Mouse (Mus musculus) limb, embryonic 13.5 days (tissue): ENCODE results near the gene Plekho1. TPM values are rescaled to one million over a fixed set of nuclear protein-coding genes. Genes with fewer than 3 reads are reported as not detected.
"Not testable (repeated sequence)": the region's sequence is repeated elsewhere in the genome, so short reads cannot be mapped to it uniquely, and the experiment has no call there.

ENCODE experiments used
- ATAC-seq: fragments of 200-750 bp; cut with Nextera tagmentation; 2 replicates; pipeline ENCODE4 v1.8.0; 2017; ENCODE audit warnings: low read depth, moderate number of reproducible peaks, moderate TSS enrichment; ENCODE audit not compliant: low FRiP score
- H3K27ac ChIP-seq: fragments of 300-500 bp; sonication (generic); 2 replicates; pipeline ENCODE4 v1.5.1; 2015; ENCODE audit warnings: inconsistent platforms, mild to moderate bottlenecking, moderate library complexity
- H3K27me3 ChIP-seq: fragments of 300-500 bp; sonication (generic); 2 replicates; pipeline ENCODE4 v1.6.1; 2015; ENCODE audit warnings: mild to moderate bottlenecking, inconsistent platforms
- H3K36me3 ChIP-seq: fragments of 300-500 bp; sonication (generic); 2 replicates; pipeline ENCODE4 v1.6.1; 2015; ENCODE audit warnings: inconsistent platforms, mild to moderate bottlenecking, moderate library complexity
- H3K4me1 ChIP-seq: fragments of 300-500 bp; sonication (generic); 2 replicates; pipeline ENCODE4 v1.6.1; 2015; ENCODE audit warnings: inconsistent platforms
- H3K4me2 ChIP-seq: fragments of 300-500 bp; sonication (generic); replicated peaks from 2 replicates; pipeline ENCODE4 v1.6.1; 2015; ENCODE audit warnings: inconsistent platforms, mild to moderate bottlenecking, moderate library complexity
- H3K4me3 ChIP-seq: fragments of 300-500 bp; sonication (generic); 2 replicates; pipeline ENCODE4 v1.5.1; 2015; ENCODE audit warnings: moderate library complexity, mild to moderate bottlenecking, inconsistent platforms
- H3K9ac ChIP-seq: fragments of 300-500 bp; sonication (generic); 2 replicates; pipeline ENCODE4 v1.6.1; 2015; ENCODE audit warnings: mild to moderate bottlenecking, inconsistent platforms
- H3K9me3 ChIP-seq: fragments of 300-500 bp; sonication (generic); 2 replicates; pipeline ENCODE4 v1.6.1; 2016; ENCODE audit warnings: inconsistent platforms
- WGBS: fragments of 180-500 bp; shearing (Covaris S2); methylation state at CpG from one replicate; pipeline ENCODE4 v1.1.7; 2015; 5-methylcytosine and 5-hydroxymethylcytosine counted together
- polyA plus RNA-seq: library from polyadenylated mRNA; unstranded; fragments of >200 nt; fragmentation: Nextera tagmentation; extraction: Ambion mirVana; gene quantifications from 2 replicates; pipeline ENCODE4 v1.2.1, GENCODE M21; 2015

Plekho1 gene
- 58.3 and 60.0 TPM in 2 replicates for polyA plus RNA-seq

DNA sequence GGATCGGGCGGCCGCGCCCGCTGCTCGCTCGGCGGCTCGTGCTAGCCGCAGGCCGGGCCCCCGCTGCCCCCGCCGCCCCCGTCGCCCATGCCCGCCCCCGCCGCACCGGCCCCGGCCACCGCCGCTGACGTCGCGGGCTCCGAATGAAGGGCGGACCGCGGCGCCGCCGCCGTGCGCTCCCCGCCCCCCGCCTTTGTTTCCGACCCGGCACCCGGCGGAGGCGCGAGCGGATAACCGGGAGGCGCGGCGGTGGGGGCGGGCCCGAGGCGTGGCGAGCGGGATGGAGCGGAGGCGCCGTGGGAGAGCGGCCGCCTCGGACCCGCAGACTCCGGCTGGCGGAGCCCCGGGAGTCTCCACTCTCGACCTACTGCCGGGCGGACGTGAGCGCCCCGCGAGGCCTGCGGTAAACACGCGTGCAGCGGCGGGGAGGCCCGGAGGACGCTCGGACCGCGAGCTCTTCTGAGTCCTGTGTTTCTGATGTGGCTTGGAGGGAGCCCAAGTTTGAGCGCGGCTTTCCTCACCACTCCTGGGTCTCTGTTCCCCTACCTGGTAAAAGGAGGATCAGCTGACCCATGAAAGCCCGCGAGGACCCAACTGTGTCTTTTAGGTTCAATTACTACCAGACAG lies at the start of gene Plekho1:
TSS of gene Plekho1 (minus strand) at position 200 of the 627 bp plus-strand sequence.
- ATAC-seq, result peak; percentile 49; the same call in 1 of the 2 replicates
- peaks cover 41% of the 10 kb centered on the region for H3K4me1 ChIP-seq
- WGBS, result under 1% methylated on average over 60 of the region's 84 CpGs
- peak within 1 kb of the TSS; percentile 80 for H3K4me3 ChIP-seq
- peak within 1 kb of the TSS; percentile 84 for H3K4me2 ChIP-seq
- peak within 1 kb of the TSS; percentile 99 for H3K27ac ChIP-seq
- H3K9ac ChIP-seq, result peak within 1 kb of the TSS; percentile 99
- H3K9me3 ChIP-seq, result no peaks in the 10 kb centered on the region
- H3K27me3 ChIP-seq, result no peaks in the 10 kb centered on the region
- H3K36me3 ChIP-seq, result peaks cover 26% of the 10 kb centered on the region

DNA sequence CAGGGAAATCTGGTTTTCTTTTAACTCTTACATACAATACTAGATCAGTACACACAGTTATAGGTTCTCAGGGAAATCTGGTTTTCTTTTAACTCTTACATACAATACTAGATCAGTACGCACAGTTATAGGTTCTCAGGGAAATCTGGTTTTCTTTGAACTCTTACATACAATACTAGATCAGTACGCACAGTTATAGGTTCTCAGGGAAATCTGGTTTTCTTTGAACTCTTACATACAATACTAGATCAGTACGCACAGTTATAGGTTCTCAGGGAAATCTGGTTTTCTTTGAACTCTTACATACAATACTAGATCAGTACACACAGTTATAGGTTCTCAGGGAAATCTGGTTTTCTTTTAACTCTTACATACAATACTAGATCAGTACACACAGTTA lies 48.8 kb upstream of the Plekho1 start:
- H3K27me3 ChIP-seq, H3K9me3 ChIP-seq, H3K4me1 ChIP-seq, H3K4me2 ChIP-seq, H3K4me3 ChIP-seq, H3K27ac ChIP-seq, ATAC-seq, H3K9ac ChIP-seq: not testable (repeated sequence)
- 82% methylated on average over 3 of the region's 3 CpGs for WGBS
- peaks cover 22% of the 10 kb centered on the region for H3K36me3 ChIP-seq

DNA sequence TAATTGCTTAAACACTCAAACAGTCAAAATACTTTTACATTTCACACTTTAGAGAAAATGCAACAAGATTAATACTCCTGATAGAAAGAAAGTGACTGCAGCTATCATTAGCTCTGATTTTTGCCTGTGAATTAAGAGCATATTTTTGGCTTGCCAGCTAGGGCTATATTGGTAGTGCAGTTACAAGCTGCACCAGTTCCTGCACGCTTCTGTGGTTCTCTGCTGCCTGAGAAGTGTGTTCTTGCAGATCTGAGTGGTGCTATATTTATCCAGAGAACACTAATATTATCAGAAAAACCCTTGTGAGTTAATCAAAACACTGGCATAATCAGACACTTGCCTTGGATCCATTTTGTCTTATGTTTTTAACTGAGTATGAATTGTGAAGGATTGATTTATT lies 47.3 kb upstream of the Plekho1 start:
- H3K4me2 ChIP-seq, result no peak overlapping the region
- H3K4me1 ChIP-seq, result no peaks in the 10 kb centered on the region
- ATAC-seq, result no peak
- no peak overlapping the region for H3K4me3 ChIP-seq
- H3K27ac ChIP-seq, result no peak overlapping the region
- peaks cover 22% of the 10 kb centered on the region for H3K36me3 ChIP-seq
- H3K9me3 ChIP-seq, result no peaks in the 10 kb centered on the region
- 85% methylated on average over 1 of the region's 1 CpGs for WGBS
- H3K9ac ChIP-seq, result no peak overlapping the region
- no peaks in the 10 kb centered on the region for H3K27me3 ChIP-seq

DNA sequence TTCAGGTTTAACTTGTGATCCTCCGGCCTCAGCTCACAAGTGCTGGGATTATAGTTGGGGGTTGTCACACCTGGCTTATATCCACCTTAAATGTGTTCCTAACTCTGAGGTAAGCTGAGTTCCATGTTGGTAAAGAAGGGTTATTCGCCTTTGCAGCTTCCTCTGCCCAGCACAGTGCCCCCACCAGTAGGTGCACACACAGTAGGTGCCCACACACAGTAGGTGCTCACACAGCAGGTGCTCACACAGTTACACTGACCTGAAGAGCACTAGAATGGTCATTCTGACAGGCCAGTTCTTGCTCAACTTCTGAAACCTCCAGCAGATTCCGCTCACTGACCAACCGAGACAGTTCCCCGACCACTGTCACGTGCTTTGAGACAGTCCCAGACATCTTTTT lies 45.3 kb upstream of the Plekho1 start:
- H3K27ac ChIP-seq, result no peak overlapping the region
- no peaks in the 10 kb centered on the region for H3K9me3 ChIP-seq
- no peak overlapping the region for H3K4me3 ChIP-seq
- no peaks in the 10 kb centered on the region for H3K4me1 ChIP-seq
- no peak for ATAC-seq
- no peak overlapping the region for H3K9ac ChIP-seq
- no peak overlapping the region for H3K4me2 ChIP-seq
- H3K36me3 ChIP-seq, result peaks cover 16% of the 10 kb centered on the region
- WGBS, result 93% methylated on average over 6 of the region's 6 CpGs
- H3K27me3 ChIP-seq, result no peaks in the 10 kb centered on the region

DNA sequence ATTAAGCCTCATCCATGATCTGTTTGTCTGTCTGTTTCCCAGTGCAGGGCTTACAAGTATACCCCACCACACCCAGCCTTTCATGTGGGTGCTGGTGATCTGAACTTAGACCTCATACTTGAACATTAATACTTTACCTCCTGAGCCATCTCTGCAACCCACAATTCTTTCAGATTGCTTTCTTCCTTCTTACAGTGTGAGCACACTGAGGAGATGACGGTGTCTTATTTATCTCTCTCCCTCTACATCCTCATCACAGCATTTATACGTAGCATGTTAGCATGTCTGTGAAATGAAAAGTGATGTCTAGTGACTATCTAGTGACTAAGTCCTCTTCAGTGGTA lies 44.8 kb upstream of the Plekho1 start:
- Histone ChIP-seq H3K4me1 (no peaks in the 10 kb centered on the region), H3K9me3 (no peaks in the 10 kb centered on the region), H3K27ac (no peak overlapping the region), H3K4me3 (no peak overlapping the region), H3K9ac (no peak overlapping the region), H3K27me3 (no peaks in the 10 kb centered on the region), H3K4me2 (no peak overlapping the region), H3K36me3 (peaks cover 14% of the 10 kb centered on the region)
- ATAC-seq, result no peak
- WGBS, result 93% methylated on average over 2 of the region's 2 CpGs

DNA sequence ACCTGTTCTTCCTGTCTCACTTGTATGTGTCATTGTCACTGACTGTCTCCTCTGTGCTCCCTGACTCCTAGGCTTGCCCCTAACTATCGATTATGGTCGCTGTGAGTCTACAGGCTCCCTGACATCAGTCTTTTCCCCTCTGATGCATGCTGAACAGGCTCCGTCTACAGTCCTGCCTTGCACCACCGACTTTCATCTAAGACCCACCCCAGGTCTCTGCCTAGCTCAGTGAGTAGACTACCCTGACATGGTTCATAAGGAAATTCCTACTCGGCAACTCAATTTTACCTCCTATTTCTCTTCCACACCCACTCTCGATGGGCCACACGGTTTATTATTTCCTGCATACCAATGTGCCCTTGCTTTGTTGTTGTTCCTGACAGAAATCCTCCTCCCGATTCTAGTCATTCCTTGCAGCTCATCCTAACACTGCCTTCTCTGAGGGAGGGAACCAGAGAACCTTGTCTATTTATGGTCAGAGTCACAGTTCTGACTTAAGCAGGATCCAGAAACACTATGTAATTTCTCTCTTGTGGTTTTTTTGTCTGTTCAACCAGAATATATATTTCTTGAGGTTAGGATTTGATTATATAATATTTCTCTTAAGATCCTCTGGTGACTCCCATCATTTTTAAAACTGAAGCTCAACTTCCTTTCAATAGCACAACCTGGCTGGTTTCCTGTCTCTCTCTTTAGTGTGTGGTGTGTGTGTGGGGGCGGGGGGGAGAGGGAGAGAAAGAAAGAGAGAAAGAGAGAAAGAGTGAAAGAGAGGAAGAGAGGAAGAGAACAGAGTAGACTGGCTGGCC lies 44.3 kb upstream of the Plekho1 start:
- no peaks in the 10 kb centered on the region for H3K4me1 ChIP-seq
- WGBS, result 75% methylated on average over 9 of the region's 9 CpGs
- H3K4me2 ChIP-seq, result no peak overlapping the region
- H3K36me3 ChIP-seq, result peaks cover 12% of the 10 kb centered on the region
- H3K9me3 ChIP-seq, result no peaks in the 10 kb centered on the region
- H3K27ac ChIP-seq, result no peak overlapping the region
- H3K27me3 ChIP-seq, result no peaks in the 10 kb centered on the region
- no peak overlapping the region for H3K9ac ChIP-seq
- ATAC-seq, result no peak
- no peak overlapping the region for H3K4me3 ChIP-seq

DNA sequence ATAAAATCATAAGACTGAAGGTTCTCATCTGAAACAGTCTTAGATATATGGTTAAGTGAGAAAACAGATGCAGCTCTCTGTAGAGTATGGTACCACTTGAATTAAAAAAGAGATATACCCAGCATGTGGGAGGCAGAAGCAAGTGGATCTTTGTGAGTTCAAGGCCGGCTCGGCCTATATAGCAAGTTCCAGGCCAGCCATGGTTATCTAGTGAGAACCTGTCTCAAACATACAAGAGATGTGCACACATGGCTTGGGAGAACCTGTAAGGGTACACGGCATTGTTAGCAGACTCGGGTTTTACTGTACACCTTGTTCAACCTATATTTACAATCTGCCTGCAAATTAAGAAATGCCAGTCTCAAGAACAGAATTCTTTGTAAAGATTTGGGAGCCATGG lies 43.0 kb upstream of the Plekho1 start:
- Histone ChIP-seq H3K36me3 (peaks cover 12% of the 10 kb centered on the region), H3K27ac (no peak overlapping the region), H3K4me1 (no peaks in the 10 kb centered on the region), H3K9me3 (no peaks in the 10 kb centered on the region), H3K4me3 (no peak overlapping the region), H3K27me3 (no peaks in the 10 kb centered on the region), H3K4me2 (no peak overlapping the region), H3K9ac (no peak overlapping the region)
- WGBS, result 92% methylated on average over 4 of the region's 4 CpGs
- no peak for ATAC-seq

DNA sequence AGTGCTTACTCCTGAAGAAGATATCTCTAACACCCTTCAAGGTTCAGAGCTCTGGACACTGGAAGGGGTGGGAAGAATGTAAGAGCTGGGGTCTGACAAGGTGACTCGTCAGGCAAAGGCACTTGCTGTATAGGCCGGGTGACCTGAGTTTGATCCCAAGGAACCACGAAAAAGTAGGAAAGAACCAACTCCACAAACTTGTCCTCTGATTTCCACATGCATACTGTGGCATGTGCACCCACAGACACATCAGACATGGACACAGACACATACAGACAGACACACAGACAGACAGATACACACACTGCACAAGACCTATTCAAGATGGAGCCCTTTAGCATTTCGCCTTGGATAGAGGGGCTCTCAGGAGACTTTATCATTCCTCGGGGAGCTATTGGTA lies 42.4 kb upstream of the Plekho1 start:
- H3K9me3 ChIP-seq, result no peaks in the 10 kb centered on the region
- H3K27ac ChIP-seq, result no peak overlapping the region
- 83% methylated on average over 5 of the region's 5 CpGs for WGBS
- no peaks in the 10 kb centered on the region for H3K4me1 ChIP-seq
- no peak overlapping the region for H3K4me2 ChIP-seq
- H3K4me3 ChIP-seq, result no peak overlapping the region
- ATAC-seq, result no peak
- H3K9ac ChIP-seq, result no peak overlapping the region
- no peaks in the 10 kb centered on the region for H3K27me3 ChIP-seq
- peaks cover 15% of the 10 kb centered on the region for H3K36me3 ChIP-seq

DNA sequence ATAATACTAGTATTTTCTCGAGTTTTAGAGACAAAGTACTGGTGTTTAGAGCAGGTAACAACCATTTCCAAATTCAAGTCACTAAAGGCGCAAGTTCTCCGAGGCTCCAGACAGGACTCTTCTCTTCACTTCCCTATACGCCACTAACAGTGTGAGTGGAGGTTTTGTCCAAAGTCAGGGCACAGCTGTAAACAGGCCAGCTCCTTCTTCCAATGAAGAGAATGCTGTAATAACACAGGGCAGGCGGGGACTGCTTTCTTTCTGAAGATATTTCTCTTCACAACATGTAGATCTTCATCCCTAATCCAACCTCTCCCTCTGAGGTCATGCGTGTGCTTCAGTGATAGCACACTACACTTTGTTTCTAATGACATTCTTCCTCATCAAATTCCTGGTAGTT lies 41.0 kb upstream of the Plekho1 start:
- Histone ChIP-seq H3K9ac (no peak overlapping the region), H3K4me3 (no peak overlapping the region), H3K9me3 (no peaks in the 10 kb centered on the region), H3K4me1 (no peaks in the 10 kb centered on the region), H3K4me2 (no peak overlapping the region), H3K27me3 (no peaks in the 10 kb centered on the region), H3K27ac (no peak overlapping the region), H3K36me3 (peaks cover 19% of the 10 kb centered on the region)
- no peak for ATAC-seq
- WGBS, result 86% methylated on average over 6 of the region's 6 CpGs

DNA sequence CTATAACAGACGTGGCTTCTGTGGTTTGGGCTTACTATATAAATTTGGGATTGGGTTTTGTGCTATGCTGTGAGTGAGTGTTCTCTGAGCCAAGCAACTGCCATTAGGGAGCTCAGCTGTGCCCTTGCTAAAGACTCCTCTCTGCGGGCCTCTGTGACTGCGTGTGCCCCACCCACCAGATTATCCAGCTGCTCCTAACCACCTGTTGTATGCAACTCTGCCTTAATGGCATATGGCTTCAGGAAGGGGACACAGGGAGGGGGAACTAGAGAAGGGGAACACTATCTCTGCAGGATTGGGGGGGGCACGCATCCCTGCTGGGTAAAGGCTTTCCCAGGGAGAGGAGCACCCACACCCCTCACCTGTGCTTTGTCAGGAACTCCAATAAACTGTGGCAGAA lies 37.2 kb upstream of the Plekho1 start:
- 72% methylated on average over 4 of the region's 4 CpGs for WGBS
- H3K4me3 ChIP-seq, result no peak overlapping the region
- peak; percentile 59; the same call in 1 of the 2 replicates for ATAC-seq
- no peak overlapping the region for H3K4me2 ChIP-seq
- H3K9ac ChIP-seq, result no peak overlapping the region
- peaks cover 21% of the 10 kb centered on the region for H3K36me3 ChIP-seq
- H3K27me3 ChIP-seq, result no peaks in the 10 kb centered on the region
- no peaks in the 10 kb centered on the region for H3K9me3 ChIP-seq
- no peak overlapping the region for H3K27ac ChIP-seq
- H3K4me1 ChIP-seq, result no peaks in the 10 kb centered on the region

DNA sequence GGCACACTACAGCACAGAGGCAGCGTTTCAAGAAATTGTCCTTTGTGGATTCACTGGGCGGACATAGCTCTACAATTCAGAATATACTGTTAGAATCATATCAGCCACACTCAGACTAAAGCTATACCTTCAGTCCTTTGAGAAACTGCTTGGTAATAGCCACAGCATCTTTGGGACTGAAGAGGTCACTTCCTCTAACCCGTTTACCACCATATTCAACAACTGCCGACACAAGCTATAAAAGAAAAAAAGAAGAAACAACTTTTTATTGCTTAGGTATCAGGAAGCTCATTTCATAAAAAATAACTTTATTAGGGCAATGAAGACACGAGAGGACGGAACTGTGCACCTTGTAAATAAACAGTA lies 36.8 kb upstream of the Plekho1 start:
- no peaks in the 10 kb centered on the region for H3K27me3 ChIP-seq
- no peaks in the 10 kb centered on the region for H3K4me1 ChIP-seq
- H3K9ac ChIP-seq, result no peak overlapping the region
- H3K36me3 ChIP-seq, result peaks cover 21% of the 10 kb centered on the region
- WGBS, result 72% methylated on average over 6 of the region's 6 CpGs
- no peak for ATAC-seq
- no peak overlapping the region for H3K4me3 ChIP-seq
- H3K4me2 ChIP-seq, result no peak overlapping the region
- H3K9me3 ChIP-seq, result no peaks in the 10 kb centered on the region
- H3K27ac ChIP-seq, result no peak overlapping the region

DNA sequence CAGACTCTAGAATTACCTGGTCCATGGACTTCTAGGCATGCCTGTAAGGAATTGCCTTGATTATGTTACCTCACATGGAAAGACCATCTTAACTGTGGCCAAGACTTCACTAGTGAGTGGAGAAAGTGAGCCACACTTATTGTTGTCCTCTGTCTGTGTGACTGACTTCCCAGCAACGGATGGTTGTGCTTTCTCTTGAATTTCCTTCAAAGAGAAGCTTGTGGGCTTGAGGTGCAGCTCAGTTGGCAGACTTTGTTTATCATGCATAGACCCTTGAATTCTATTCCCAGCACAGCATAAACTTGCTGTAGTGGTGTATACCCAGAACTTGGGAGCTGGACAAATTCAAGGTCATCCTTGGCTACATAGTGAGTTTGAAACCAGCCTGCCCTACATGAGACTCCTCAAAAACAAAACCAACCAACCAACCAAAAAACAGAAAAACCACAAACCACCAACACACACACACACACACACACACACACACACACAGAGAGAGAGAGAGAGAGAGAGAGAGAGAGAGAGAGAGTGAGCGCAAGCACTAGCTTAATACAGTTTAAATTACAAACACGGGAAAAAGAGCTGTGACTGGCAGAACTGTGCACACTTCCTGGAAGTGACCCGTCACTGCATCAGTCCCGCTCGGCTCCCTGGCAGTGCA lies 36.3 kb upstream of the Plekho1 start:
- no peak for ATAC-seq
- Histone ChIP-seq H3K9ac (no peak overlapping the region), H3K4me2 (no peak overlapping the region), H3K27ac (no peak overlapping the region), H3K36me3 (peaks cover 21% of the 10 kb centered on the region), H3K9me3 (no peaks in the 10 kb centered on the region), H3K4me3 (no peak overlapping the region), H3K4me1 (no peaks in the 10 kb centered on the region), H3K27me3 (no peaks in the 10 kb centered on the region)
- WGBS, result 73% methylated on average over 6 of the region's 6 CpGs
